Mouse (Mus musculus) G1E (cell line): ENCODE measurements around the gene St3gal5.

ENCODE experiments used
- CTCF ChIP-seq: IDR thresholded peaks from 2 replicates; pipeline ENCODE4 v1.5.1; 2012; ENCODE audit warnings: low read depth, low read length, inconsistent platforms, mixed read lengths
- GATA1 ChIP-seq: IDR thresholded peaks from 2 replicates; pipeline ENCODE4 v1.6.1; 2012; ENCODE audit warnings: borderline replicate concordance, low read length, inconsistent platforms, mixed read lengths
- POLR2AphosphoS5 ChIP-seq: IDR thresholded peaks from 2 replicates; pipeline ENCODE4 v1.6.1; 2012; ENCODE audit warnings: low read depth, low read length, inconsistent platforms; ENCODE audit not compliant: insufficient replicate concordance
- TAL1 ChIP-seq: conservative IDR thresholded peaks from 2 replicates; pipeline ENCODE4 v1.6.1; 2012; ENCODE audit warnings: low read depth, low read length, inconsistent platforms, mixed read lengths

DNA sequence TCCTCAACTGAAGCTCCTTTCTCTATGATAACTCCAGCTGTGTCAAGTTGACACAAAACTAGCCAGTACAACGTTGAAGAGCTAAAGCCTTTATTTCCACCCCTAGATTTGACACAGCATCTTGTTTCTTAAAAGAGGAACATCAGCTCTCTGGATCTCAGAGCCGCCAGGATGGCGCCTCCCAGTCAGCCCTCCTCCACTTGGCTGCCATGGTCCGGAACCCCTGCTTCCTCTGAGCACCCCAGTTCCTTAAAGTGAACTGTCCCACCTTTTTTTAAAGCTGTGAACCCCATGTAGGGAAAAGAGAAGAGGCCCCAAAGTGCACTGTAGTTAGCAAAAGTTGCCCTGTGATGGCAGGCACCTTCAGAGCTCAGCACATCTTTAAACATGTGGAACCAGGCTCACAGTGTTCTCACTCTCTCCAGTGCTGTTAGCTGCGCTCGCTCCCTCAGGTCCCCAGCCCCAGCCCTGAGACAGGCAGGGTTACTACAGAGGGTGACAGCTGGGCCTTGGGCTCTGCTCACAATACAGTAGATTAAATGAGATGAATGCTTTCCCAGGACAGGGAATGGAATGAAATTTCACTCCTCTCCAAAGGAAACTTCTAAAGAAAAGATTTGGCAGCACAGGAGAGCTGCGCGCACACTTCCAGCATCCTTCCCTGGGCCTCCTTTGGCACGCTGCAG is 42.3 kb downstream of the St3gal5 start:
- TF ChIP-seq CTCF (no peak), GATA1 (no peak), POLR2AphosphoS5 (no peak), TAL1 (no peak)
